Mouse (Mus musculus): ENCODE results near the gene Tpd52l2.

- TF ChIP-seq CTCF (IDR thresholded peaks at IDR 0.05; ENCODE audit: low read depth) = no peak
- no peak for TF ChIP-seq EP300 (IDR thresholded peaks at IDR 0.05; ENCODE audit: low read depth)
Measured at GRCm38 (mm10) chr2:181492206-181492605, 4.7 kb upstream of the Tpd52l2 start.
